Mouse (Mus musculus) CD4-positive, CD25-positive, alpha-beta regulatory T cell, adult 4 months (primary cell): ENCODE data around the gene Xpo5. TPM values are rescaled to one million over a fixed set of nuclear protein-coding genes. Genes with fewer than 3 reads are reported as not detected.
A peak's percentile ranks its signal among the peaks of the same experiment; 100 is the strongest.

ENCODE experiments used
- ATAC-seq: one replicate; pipeline ENCODE4 v1.8.0; 2017
- polyA plus RNA-seq, 2 experiments: library from polyadenylated mRNA; unstranded; fragments of 100-300 nt; shearing (Covaris generic); gene quantifications; one replicate each; pipeline ENCODE4 v1.2.1; 2017

Xpo5 gene
- polyA plus RNA-seq = 10 to 100 TPM; 27.5 to 37.7 TPM

GRCm38 (mm10) chr17:46202421-46203071, at the start of gene Xpo5, which contains the start of gene Polh:
Xpo5 (plus strand) TSS chr17:46202782.
Polh (minus strand) TSS chr17:46202645.
- peak; percentile 89 for ATAC-seq

DNA sequence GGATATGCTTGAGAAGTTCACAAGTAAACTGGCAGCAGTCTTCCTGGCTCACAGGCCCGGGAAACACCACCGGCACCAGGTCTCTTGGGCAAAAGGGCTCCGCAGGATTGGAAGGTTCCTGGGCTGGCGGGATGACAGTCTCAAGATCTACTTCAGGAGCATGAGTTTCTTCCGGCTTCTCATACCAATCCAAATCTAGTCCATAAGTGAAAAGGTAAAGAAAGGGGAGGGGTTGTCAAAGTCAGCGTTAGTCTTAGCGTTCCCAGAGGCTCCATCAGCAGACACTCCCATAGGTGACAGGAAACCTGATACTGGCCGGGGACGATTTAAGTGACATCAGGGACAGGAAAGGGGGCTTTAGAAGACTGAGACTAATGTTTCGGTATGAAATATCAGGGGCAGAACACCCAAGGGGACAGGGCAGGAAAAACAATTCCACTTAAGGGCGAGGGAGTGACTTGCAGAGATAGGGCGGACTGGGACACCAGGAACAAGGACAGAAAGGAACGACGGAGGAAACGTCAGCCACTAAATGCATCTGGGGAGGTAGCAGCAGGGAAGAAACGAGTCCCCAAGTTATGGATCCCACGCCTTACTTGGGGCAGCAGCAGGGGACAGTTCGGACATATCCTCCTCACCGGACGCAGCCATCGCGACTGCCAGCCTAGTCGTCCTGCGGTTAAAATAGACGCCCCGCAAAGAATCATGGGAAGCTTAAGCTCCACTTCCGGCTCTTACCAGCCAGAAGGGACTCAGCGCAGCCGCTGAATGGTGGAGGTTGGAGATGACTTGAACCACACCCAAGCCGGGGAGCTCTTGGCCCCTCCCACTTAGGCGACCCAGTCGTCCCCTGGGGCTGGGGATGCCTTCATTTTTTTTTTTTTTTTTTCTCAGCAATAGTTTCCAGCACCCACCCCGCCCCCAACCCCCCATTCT, 49.5 kb upstream of the Xpo5 start, which contains the start of gene Mad2l1bp:
Mad2l1bp (minus strand) TSS at position 707 of the 936 bp plus-strand sequence.
- peak; percentile 98 for ATAC-seq

GRCm38 (mm10) chr17:46154336-46154735, 48.2 kb upstream of the Xpo5 start:
- no peak for ATAC-seq

DNA sequence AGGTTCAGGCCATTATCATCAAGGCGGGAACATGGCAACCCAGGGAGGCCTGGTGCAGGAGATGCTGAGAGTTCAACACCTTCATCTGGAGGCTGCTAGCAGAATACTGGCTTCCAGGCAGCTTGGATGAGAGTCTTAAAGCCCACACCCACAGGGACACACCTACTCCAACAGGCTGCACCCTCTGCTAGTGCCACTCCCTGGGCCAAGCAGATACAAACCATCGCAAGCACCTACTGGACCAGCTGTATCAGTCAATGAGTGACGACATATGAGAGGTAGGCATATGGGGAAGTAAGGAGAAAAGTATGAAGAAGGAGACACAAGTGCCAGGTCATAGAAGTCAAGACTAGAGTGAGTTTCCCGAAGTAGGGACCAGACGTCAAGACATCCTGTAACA, 45.9 kb upstream of the Xpo5 start:
- ATAC-seq = no peak

DNA sequence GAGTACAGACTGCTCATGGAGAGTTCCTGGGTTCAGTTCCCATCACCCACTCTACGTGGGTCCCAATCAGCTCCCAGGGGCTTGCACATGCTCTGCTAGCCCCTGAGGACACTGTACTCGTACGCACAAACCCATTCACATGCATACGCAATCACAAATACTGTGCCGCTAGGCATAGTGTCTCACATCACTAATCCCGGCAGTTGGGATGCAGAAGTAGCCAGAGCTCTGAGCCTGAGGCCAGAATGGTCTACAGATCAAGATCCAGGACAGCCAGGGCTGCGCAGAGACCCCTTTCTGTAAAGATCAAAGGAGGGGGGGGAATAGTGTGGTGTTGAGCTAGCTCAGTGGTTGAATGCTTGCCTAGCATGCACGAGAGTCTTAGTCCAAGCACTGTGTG, 45.5 kb upstream of the Xpo5 start:
- ATAC-seq = no peak

GRCm38 (mm10) chr17:46159236-46159635, 43.3 kb upstream of the Xpo5 start:
- ATAC-seq = no peak

GRCm38 (mm10) chr17:46160090-46160662, 42.4 kb upstream of the Xpo5 start:
- peak; percentile 55 for ATAC-seq

DNA sequence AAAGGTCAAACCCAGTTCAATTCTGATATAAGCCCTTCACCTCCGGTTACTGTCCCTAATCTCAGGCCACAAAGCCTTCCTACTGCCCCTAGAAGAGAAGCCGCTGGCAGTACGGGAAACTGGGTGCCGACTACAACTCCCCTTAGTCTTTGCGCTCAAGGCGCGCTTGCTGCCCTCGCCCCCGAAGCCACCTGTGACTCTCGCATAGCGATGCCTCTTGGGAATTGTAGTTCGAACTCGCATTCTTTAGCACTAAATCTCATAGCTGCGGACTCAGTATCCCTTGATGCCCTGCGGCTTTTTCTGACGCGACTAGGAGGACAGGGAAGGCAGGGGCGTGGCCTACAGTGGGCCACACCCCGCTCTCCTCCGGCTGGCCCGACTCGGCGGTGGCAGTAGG, 41.9 kb upstream of the Xpo5 start, which contains the start of gene Gtpbp2:
Gtpbp2 (plus strand) TSS at position 347 of the 400 bp plus-strand sequence.
- ATAC-seq = peak; percentile 88

- no peak for ATAC-seq
These were observed 41.4 kb upstream of the Xpo5 start for GRCm38 (mm10) chr17:46161179-46161578.

- ATAC-seq = no peak
These were observed 40.9 kb upstream of the Xpo5 start for GRCm38 (mm10) chr17:46161710-46162109.

DNA sequence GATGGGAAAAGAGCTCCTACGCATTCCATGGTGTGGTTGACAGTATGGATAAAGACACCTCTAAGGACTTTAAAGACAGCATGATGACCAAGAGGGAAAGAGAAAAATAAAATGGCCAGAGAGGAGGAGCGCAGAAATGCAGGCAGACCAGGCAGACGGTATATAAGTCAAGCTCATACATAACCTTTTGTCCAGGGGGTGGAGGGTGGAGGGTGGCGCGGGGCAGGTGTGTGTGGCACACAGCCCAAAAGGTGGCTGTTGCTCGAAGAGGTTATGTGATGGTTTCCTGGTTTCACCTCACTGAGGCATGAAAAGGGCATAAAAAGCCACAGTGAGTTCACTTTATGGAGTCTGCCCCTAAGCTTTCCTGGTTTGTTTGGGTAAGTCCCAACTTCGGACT, 40.0 kb upstream of the Xpo5 start:
- ATAC-seq = no peak

GRCm38 (mm10) chr17:46162951-46163421, 39.6 kb upstream of the Xpo5 start:
- peak; percentile 57 for ATAC-seq

GRCm38 (mm10) chr17:46164301-46164700, 38.3 kb upstream of the Xpo5 start:
- ATAC-seq = no peak

DNA sequence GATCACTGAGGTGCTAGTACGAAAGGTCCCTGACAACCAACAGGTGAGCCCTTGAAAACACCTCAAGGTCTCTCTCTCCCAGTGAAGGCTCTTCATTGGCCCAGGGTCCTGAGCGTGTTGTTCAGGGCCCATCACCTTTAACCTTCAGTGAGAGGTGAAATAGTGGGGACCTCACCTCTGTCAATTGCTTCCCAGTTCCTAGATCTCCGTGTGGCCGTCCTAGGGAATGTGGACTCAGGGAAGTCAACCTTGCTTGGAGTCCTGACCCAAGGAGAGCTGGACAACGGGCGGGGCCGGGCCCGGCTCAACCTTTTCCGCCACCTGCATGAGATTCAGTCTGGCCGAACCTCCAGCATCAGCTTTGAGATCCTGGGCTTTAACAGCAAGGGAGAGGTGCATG, 37.8 kb upstream of the Xpo5 start:
- ATAC-seq = no peak

GRCm38 (mm10) chr17:46165460-46165859, 37.1 kb upstream of the Xpo5 start:
- no peak for ATAC-seq

DNA sequence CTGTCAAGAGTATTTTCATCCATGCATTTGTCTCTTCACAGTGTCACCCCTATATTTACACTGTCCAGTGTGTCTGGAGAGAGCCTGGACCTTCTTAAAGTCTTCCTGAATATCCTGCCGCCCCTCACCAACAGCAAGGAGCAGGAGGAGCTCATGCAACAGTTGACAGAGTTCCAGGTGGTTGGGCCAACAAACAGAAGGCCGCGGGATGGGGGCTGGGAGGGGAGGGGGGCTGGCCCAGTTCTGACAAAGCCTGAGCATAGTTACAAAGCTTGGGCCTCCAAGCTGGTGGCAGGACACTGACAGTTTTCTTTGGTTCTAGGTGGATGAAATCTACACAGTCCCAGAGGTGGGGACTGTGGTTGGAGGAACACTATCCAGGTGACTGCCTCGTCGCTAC, 36.3 kb upstream of the Xpo5 start:
- no peak for ATAC-seq

DNA sequence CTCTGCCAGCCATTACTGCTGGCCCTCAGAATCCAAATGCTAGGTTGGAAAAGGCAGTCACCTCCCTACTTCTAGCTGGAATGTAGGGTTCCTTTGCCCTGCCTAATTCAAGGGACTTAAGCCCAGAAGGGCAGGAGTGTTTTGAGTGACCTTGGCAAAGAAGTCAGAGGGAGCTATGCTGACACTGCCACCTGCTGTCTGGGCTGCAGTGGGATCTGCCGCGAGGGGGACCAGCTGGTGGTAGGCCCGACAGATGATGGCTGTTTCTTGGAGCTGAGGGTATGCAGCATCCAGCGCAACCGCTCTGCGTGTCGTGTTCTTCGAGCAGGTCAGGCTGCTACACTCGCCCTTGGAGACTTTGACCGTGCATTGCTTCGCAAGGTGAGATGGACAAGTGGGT, 35.6 kb upstream of the Xpo5 start:
- no peak for ATAC-seq

DNA sequence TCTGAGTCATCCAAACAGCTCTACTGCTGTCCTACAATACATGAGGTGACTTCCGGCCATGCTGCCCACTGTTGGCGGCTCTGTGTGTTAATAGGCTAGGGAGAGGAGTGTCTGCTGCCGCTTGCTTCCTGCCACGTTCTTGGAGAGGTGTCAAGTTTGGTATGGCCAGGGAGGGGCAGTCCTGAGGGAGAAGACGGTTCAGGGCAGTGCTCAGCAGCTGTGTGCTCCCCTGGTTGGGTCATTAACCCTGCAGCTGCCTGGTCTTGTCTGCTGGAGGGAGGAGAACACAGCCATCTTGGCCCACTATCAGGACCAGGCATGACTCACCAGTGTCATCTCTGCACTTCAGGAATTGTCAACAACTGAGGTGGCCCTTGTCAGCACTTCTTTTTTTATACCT, 34.3 kb upstream of the Xpo5 start:
- ATAC-seq = no peak

- ATAC-seq = no peak
These were observed 33.8 kb upstream of the Xpo5 start for GRCm38 (mm10) chr17:46168768-46169167.

GRCm38 (mm10) chr17:46170538-46170937, 32.0 kb upstream of the Xpo5 start:
- peak; percentile 67 for ATAC-seq

- ATAC-seq = no peak
These were observed 20.3 kb upstream of the Xpo5 start for GRCm38 (mm10) chr17:46182273-46182672.

DNA sequence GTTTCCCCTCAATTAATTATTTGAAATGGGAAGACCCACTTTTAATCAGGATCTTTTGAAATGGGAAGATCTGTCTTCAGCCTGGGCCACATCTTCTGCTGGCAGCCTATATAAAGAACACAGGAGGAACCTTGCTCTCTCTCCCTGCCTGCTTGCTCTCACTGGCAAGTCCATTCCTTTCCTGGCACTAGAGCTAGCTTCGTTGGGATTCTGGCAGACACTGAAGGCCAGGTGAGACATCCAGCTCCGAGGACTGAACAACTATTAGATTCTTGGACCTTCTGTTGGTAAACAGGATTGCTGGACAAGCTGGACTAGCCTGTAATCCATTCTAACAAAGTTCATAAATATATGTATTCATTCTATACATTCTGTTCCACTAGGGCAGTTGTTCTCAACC, 13.8 kb upstream of the Xpo5 start:
- no peak for ATAC-seq

GRCm38 (mm10) chr17:46201151-46201550, 1.4 kb upstream of the Xpo5 start:
- no peak for ATAC-seq
